Mouse (Mus musculus) subcutaneous adipose tissue, adult 2 months (tissue): ENCODE measurements around the gene Als2cr12. TPM values are rescaled to one million over a fixed set of nuclear protein-coding genes. Genes with fewer than 3 reads are reported as not detected.

Experiments
- polyA plus RNA-seq: library from polyadenylated mRNA; depleted of rRNA; stranded (reverse); fragments of >200 nt; gene quantifications from 2 replicates; pipeline ENCODE4 v1.2.3, GENCODE M21; 2012; ENCODE audit warnings: low replicate concordance; rRNA removed

The Als2cr12 gene
- polyA plus RNA-seq, result 1.9 and 6.3 TPM in 2 replicates

DNA sequence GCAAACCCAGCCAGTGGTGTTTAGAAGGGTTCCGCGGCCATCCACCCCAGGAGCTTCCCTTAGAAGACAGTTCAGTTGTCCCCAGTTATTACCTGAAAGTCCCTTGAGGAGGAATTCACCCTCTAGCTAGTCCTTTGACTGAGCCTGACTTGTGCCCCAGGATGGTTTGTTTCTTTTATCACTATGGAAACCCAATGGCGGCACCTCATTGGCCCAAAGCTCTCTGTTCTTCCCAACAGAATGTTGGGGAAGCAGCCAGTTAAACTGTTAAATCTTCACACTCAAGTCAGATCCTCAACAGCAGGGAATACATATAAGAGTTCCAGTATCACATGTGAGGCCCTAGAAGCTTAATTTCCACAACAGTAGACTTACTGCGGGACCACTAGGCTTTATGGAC is at the start of gene Als2cr12:
Gene Als2cr12 (minus strand): TSS at position 180 of the 400 bp plus-strand sequence.

DNA sequence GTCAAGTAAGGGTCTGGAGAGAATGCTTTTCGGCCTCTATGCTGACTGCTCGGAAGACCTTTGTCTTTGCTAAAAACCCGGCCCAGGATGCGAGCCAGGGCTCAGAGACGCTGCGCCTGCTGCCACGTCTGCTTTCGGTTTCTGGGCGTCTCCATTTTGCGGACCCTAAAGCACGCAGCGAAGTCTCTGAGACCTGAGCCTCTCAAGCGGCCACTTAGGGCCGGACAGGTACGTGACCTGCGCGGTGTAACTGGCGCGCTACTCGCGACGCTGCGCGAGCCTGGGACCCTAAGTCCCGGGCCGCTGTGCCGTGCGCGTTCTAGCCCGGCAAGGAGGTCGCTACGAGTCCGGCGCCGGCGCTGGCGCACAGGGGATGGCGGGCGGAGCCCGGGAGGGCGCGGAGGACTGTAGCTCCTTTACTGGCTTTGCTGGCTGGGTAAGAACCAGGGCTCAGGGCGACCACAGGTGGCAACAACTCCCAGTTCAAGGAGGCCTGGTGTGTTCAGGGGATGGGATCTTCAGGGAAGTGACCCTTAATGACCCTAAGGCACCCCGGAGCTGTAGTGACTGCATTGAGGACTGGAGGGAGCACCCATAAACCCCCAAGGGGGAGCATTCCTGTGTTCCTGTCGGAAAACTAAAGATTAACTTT is 15.7 kb upstream of the Als2cr12 start, which contains the start of gene Cflar:
Gene Cflar (plus strand): TSS at position 144 of the 652 bp plus-strand sequence.

Other genes with a start within 250 kb of the Als2cr12 start
- gene Orc2, start 190.9 kb downstream of the Als2cr12 start, polyA plus RNA-seq, result 12.2 and 14.9 TPM in 2 replicates
- 5.7 and 9.1 TPM in 2 replicates for gene Fam126b, start 109.7 kb downstream of the Als2cr12 start, polyA plus RNA-seq
- 93.7 and 198 TPM in 2 replicates for gene Ndufb3, start 109.6 kb downstream of the Als2cr12 start, polyA plus RNA-seq
- 54.1 and 67.3 TPM in 2 replicates for gene Cflar, start 15.5 kb upstream of the Als2cr12 start, polyA plus RNA-seq
- gene Casp8, start 99.4 kb upstream of the Als2cr12 start, polyA plus RNA-seq, result 8.5 and 10.5 TPM in 2 replicates